Mouse (Mus musculus): ENCODE results near the gene Grtp1.

GRCm38 (mm10) chr8:13205311-13205710 is 4.9 kb upstream of the Grtp1 start:
- TF ChIP-seq CTCF (conservative IDR thresholded peaks at IDR 0.05; ENCODE audit: insufficient read depth, insufficient read length, low read depth, low read length) (no peak), POLR2A (IDR thresholded peaks at IDR 0.05; ENCODE audit: low read depth, low read length) (no peak)

All from kidney, adult 2 months (tissue).